Mouse (Mus musculus): ENCODE data around the gene Fshr. TPM values are rescaled to one million over a fixed set of nuclear protein-coding genes. Genes with fewer than 3 reads are reported as not detected.

The Fshr gene
- total RNA-seq (2023): not detected in 2 replicates

GRCm38 (mm10) chr17:89200575-89200974 is at the start of gene Fshr:
Fshr (minus strand) TSS chr17:89200675.

